In the genomic region with DNA sequence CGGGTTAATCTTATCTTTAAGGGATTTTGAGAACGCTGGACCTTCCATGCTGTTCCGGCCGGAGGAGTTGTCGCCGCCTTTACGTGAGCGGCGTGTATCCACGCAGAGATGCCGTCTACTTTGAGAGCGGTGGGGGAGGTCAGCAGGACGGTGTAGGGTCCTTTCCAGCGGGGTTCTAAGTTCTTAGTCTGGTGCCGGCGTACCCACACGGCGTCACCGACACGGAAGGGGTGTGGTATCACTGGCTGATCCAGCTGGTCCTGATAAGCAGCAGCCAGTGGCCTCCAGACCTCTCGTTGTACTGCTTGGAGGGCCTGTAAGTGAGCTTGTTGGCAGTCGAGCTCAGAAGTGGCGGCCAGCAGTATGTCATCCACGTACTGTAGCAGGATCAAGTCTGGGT, we compare ENCODE assay signal across 8 mouse cellular contexts. TPM values are rescaled to one million over a fixed set of nuclear protein-coding genes. Genes with fewer than 3 reads are reported as not detected.
DNase-seq lines count a peak whose midpoint lies in the region.
"Had no signal": no experiment of that assay in that cellular context is flagged by ENCODE, and none has a peak within 500 bp of the region (broad histone marks: within the 10 kb centered on the region; RNA-seq: fewer than 3 reads in every experiment).

No protein-coding gene starts in this region.

- DNase-seq in cerebellum, adult 11-12 months, result peak; percentile 48
- DNase-seq in cerebellum, postnatal 14 days, result peak; percentile 14 to 20
- DNase-seq in gastrocnemius, postnatal 25 days, result peak; percentile 25
- DNase-seq in layer of hippocampus, adult 8-10 months (ENCODE audit: low spot score in 2 of 2), result peak; percentile 29 to 49
- peak; percentile 32 to 49 for DNase-seq in lung, postnatal 4 days
- peak; percentile 38 to 80 for DNase-seq in spleen, postnatal 4 days (ENCODE audit: low spot score in 2 of 2)
- peak; percentile 9 for DNase-seq in thymus, postnatal 25 days

RNA-seq across cellular contexts. Expression of a gene that starts 28.4 kb away (rescaled TPM):
- 10 to 100 TPM; 65.8 to 77.9 TPM for total RNA-seq in gastrocnemius, postnatal 25 days (2021)
- 10 to 100 TPM; 40.5 to 44.8 (median 41.6) TPM for total RNA-seq in layer of hippocampus, adult 8-10 months (2022)
- total RNA-seq: neutrophil, adult 5-6 weeks had no signal

Comparison
In these comparisons a context has a peak if more than half of its experiments do, and no peak if none do; other contexts are left out.
1. Peak in every context shown above with its lines: DNase-seq.
2. DNase-seq: peak in every context shown above with its lines; median percentile 59 in spleen, postnatal 4 days; 48 in cerebellum, adult 11-12 months; 40 in lung, postnatal 4 days; 39 in layer of hippocampus, adult 8-10 months; 25 in gastrocnemius, postnatal 25 days; 17 in cerebellum, postnatal 14 days; 9 in thymus, postnatal 25 days.